Mouse (Mus musculus) ovary, postnatal 14 days (tissue): ENCODE results near the gene Stxbp6.
"Not testable (repeated sequence)": the region's sequence is repeated elsewhere in the genome, so short reads cannot be mapped to it uniquely, and the experiment has no call there.

Experiments used
- DNase-seq: peaks from one replicate; pipeline ENCODE4 v3.0.0; 2022; ENCODE audit warnings: low spot score

The Stxbp6 gene

GRCm38 (mm10) chr12:45056372-45056771 is 18.1 kb downstream of the Stxbp6 start:
- no peak for DNase-seq

GRCm38 (mm10) chr12:45053319-45053718 is 21.2 kb downstream of the Stxbp6 start:
- no peak for DNase-seq

- no peak for DNase-seq
Observed at GRCm38 (mm10) chr12:45052860-45053259, 21.6 kb downstream of the Stxbp6 start.

GRCm38 (mm10) chr12:45049894-45050293 is 24.6 kb downstream of the Stxbp6 start:
- no peak for DNase-seq

GRCm38 (mm10) chr12:45047711-45048110 is 26.8 kb downstream of the Stxbp6 start:
- not testable (repeated sequence) for DNase-seq

GRCm38 (mm10) chr12:45047172-45047571 is 27.3 kb downstream of the Stxbp6 start:
- DNase-seq: no peak

- DNase-seq: no peak
Observed at GRCm38 (mm10) chr12:45044581-45044980, 29.9 kb downstream of the Stxbp6 start.

GRCm38 (mm10) chr12:45042591-45043091 is 31.9 kb downstream of the Stxbp6 start:
- no peak for DNase-seq

- DNase-seq: no peak
Observed at GRCm38 (mm10) chr12:45037496-45037895, 37.0 kb downstream of the Stxbp6 start.

- DNase-seq: no peak
Observed at GRCm38 (mm10) chr12:45037091-45037490, 37.4 kb downstream of the Stxbp6 start.

- no peak for DNase-seq
Observed at GRCm38 (mm10) chr12:45030681-45031080, 43.8 kb downstream of the Stxbp6 start.

GRCm38 (mm10) chr12:45026347-45026746 is 48.2 kb downstream of the Stxbp6 start:
- no peak for DNase-seq

GRCm38 (mm10) chr12:45020018-45020417 is 54.5 kb downstream of the Stxbp6 start:
- no peak for DNase-seq

GRCm38 (mm10) chr12:45019059-45019822 is 55.3 kb downstream of the Stxbp6 start:
- DNase-seq: no peak

- no peak for DNase-seq
Observed at GRCm38 (mm10) chr12:45013246-45013756, 61.2 kb downstream of the Stxbp6 start.

- no peak for DNase-seq
Observed at GRCm38 (mm10) chr12:45011436-45012089, 62.9 kb downstream of the Stxbp6 start.

- no peak for DNase-seq
Observed at GRCm38 (mm10) chr12:45011006-45011405, 63.5 kb downstream of the Stxbp6 start.

GRCm38 (mm10) chr12:45009984-45010611 is 64.4 kb downstream of the Stxbp6 start:
- no peak for DNase-seq

- no peak for DNase-seq
Observed at GRCm38 (mm10) chr12:45006569-45006968, 67.9 kb downstream of the Stxbp6 start.

- DNase-seq: no peak
Observed at GRCm38 (mm10) chr12:45006049-45006448, 68.5 kb downstream of the Stxbp6 start.

GRCm38 (mm10) chr12:45001996-45002395 is 72.5 kb downstream of the Stxbp6 start:
- no peak for DNase-seq

GRCm38 (mm10) chr12:44997422-44997821 is 77.1 kb downstream of the Stxbp6 start:
- DNase-seq: no peak

- DNase-seq: no peak
Observed at GRCm38 (mm10) chr12:44996897-44997296, 77.6 kb downstream of the Stxbp6 start.
